Mouse (Mus musculus) spleen, adult 2 months (tissue): ENCODE data around the gene Smndc1.

Experiments used
- CTCF ChIP-seq: fragments of 200-500 bp; IDR thresholded peaks from 2 replicates; pipeline ENCODE4 v1.5.1; 2011; ENCODE audit warnings: mild to moderate bottlenecking, inconsistent platforms; ENCODE audit not compliant: insufficient read depth, insufficient read length, insufficient replicate concordance; ENCODE audit errors: extremely low read depth
- POLR2A ChIP-seq: fragments of 200-500 bp; IDR thresholded peaks from 2 replicates; pipeline ENCODE4 v1.6.1; 2011; ENCODE audit warnings: low read depth, low read length, inconsistent platforms

- TF ChIP-seq POLR2A (no peak), CTCF (no peak; the same call in 1 of the 2 replicates)
Measured at GRCm38 (mm10) chr19:53433949-53434689, 43.7 kb upstream of the Smndc1 start.
